Mouse (Mus musculus) forebrain, embryonic 13.5 days (tissue): ENCODE measurements at regions not wholly inside any gene's neighbourhood (a gene's known extent, or its start where the extent isn't known, plus 50 kb on each side); places are given as distances from the start of the nearest gene placed in this dataset.
"Not testable (repeated sequence)": the region's sequence is repeated elsewhere in the genome, so short reads cannot be mapped to it uniquely, and the experiment has no call there.

Experiments
- ATAC-seq: fragments of 200-750 bp; cut with Nextera tagmentation; 2 replicates; pipeline ENCODE4 v1.8.0; 2017
- H3K27ac ChIP-seq: fragments of 300-500 bp; sonication (generic); 2 replicates; pipeline ENCODE4 v1.5.1; 2015; ENCODE audit warnings: inconsistent platforms, mild to moderate bottlenecking, moderate library complexity
- H3K27me3 ChIP-seq: fragments of 300-500 bp; sonication (generic); 2 replicates; pipeline ENCODE4 v1.6.1; 2015; ENCODE audit warnings: mild to moderate bottlenecking, inconsistent platforms
- H3K36me3 ChIP-seq: fragments of 300-500 bp; sonication (generic); 2 replicates; pipeline ENCODE4 v1.6.1; 2015; ENCODE audit warnings: mild to moderate bottlenecking, inconsistent platforms; ENCODE audit not compliant: poor library complexity, severe bottlenecking
- H3K4me1 ChIP-seq: fragments of 300-500 bp; sonication (generic); 2 replicates; pipeline ENCODE4 v1.6.1; 2015; ENCODE audit warnings: inconsistent platforms
- H3K4me2 ChIP-seq: fragments of 300-500 bp; sonication (generic); 2 replicates; pipeline ENCODE4 v1.6.1; 2015; ENCODE audit warnings: inconsistent platforms, mild to moderate bottlenecking, moderate library complexity
- H3K4me3 ChIP-seq: fragments of 300-500 bp; sonication (generic); 2 replicates; pipeline ENCODE4 v1.5.1; 2015; ENCODE audit warnings: mild to moderate bottlenecking, inconsistent platforms
- H3K9ac ChIP-seq: fragments of 300-500 bp; sonication (generic); 2 replicates; pipeline ENCODE4 v1.6.1; 2015; ENCODE audit warnings: mild to moderate bottlenecking, inconsistent platforms
- H3K9me3 ChIP-seq: fragments of 300-500 bp; sonication (generic); replicated peaks from 2 replicates; pipeline ENCODE4 v1.6.1; 2016; ENCODE audit warnings: inconsistent platforms
- WGBS: fragments of 180-500 bp; shearing (Covaris S2); methylation state at CpG from one replicate; pipeline ENCODE4 v1.1.7; 2015; 5-methylcytosine and 5-hydroxymethylcytosine counted together

GRCm38 (mm10) chr3:6871752-6872151, 251.5 kb upstream of the 1700008P02Rik start:
- Histone ChIP-seq H3K4me1 (no peaks in the 10 kb centered on the region), H3K27me3 (no peaks in the 10 kb centered on the region), H3K9ac (no peak overlapping the region), H3K9me3 (no peaks in the 10 kb centered on the region), H3K36me3 (no peaks in the 10 kb centered on the region), H3K4me3 (no peak overlapping the region), H3K4me2 (no peak overlapping the region), H3K27ac (no peak overlapping the region)
- ATAC-seq = no peak
- WGBS = 80% methylated on average over 2 of the region's 2 CpGs

GRCm38 (mm10) chr3:6866148-6866483, 245.9 kb upstream of the 1700008P02Rik start:
- Histone ChIP-seq H3K27me3 (no peaks in the 10 kb centered on the region), H3K4me2 (no peak overlapping the region), H3K36me3 (no peaks in the 10 kb centered on the region), H3K4me1 (no peaks in the 10 kb centered on the region), H3K9me3 (no peaks in the 10 kb centered on the region), H3K9ac (no peak overlapping the region), H3K4me3 (no peak overlapping the region), H3K27ac (no peak overlapping the region; the same call in 1 of the 2 replicates)
- ATAC-seq = no peak

GRCm38 (mm10) chr3:6865462-6866147, 245.4 kb upstream of the 1700008P02Rik start:
- Histone ChIP-seq H3K9ac (no peak overlapping the region), H3K27ac (no peak overlapping the region), H3K9me3 (no peaks in the 10 kb centered on the region), H3K4me2 (no peak overlapping the region), H3K4me1 (no peaks in the 10 kb centered on the region), H3K36me3 (no peaks in the 10 kb centered on the region), H3K4me3 (no peak overlapping the region), H3K27me3 (no peaks in the 10 kb centered on the region)
- 63% methylated on average over 3 of the region's 3 CpGs for WGBS
- peak; percentile 96 for ATAC-seq

GRCm38 (mm10) chr3:6859866-6860180, 239.6 kb upstream of the 1700008P02Rik start:
- Histone ChIP-seq H3K27me3 (no peaks in the 10 kb centered on the region), H3K27ac (no peak overlapping the region), H3K9me3 (no peaks in the 10 kb centered on the region), H3K36me3 (no peaks in the 10 kb centered on the region), H3K4me3 (no peak overlapping the region), H3K4me1 (no peaks in the 10 kb centered on the region), H3K9ac (no peak overlapping the region), H3K4me2 (no peak overlapping the region)
- ATAC-seq = 0 out of 2 replicates have a peak, but pooled peaks have one; percentile 21
- WGBS = 88% methylated on average over 2 of the region's 2 CpGs

- no peak overlapping the region for H3K4me3 ChIP-seq
- ATAC-seq = peak; percentile 72
- H3K27ac ChIP-seq = no peak overlapping the region
- H3K9me3 ChIP-seq = no peaks in the 10 kb centered on the region
- H3K27me3 ChIP-seq = no peaks in the 10 kb centered on the region
- H3K4me1 ChIP-seq = no peaks in the 10 kb centered on the region
- H3K9ac ChIP-seq = no peak overlapping the region
- no peaks in the 10 kb centered on the region for H3K36me3 ChIP-seq
- no peak overlapping the region for H3K4me2 ChIP-seq
- WGBS = 43% methylated on average over 4 of the region's 4 CpGs
Observed at GRCm38 (mm10) chr3:6858982-6859865, 239.0 kb upstream of the 1700008P02Rik start.

- no peak for ATAC-seq
- Histone ChIP-seq H3K4me3 (no peak overlapping the region), H3K4me1 (no peaks in the 10 kb centered on the region), H3K4me2 (no peak overlapping the region), H3K27ac (no peak overlapping the region), H3K36me3 (no peaks in the 10 kb centered on the region), H3K27me3 (no peaks in the 10 kb centered on the region), H3K9me3 (no peaks in the 10 kb centered on the region), H3K9ac (no peak overlapping the region)
- WGBS = 87% methylated on average over 7 of the region's 7 CpGs
Observed at GRCm38 (mm10) chr3:6819332-6819731, 199.1 kb upstream of the 1700008P02Rik start.

- Histone ChIP-seq H3K4me2 (no peak overlapping the region), H3K36me3 (no peaks in the 10 kb centered on the region), H3K4me1 (no peaks in the 10 kb centered on the region), H3K9ac (no peak overlapping the region), H3K9me3 (no peaks in the 10 kb centered on the region), H3K27ac (no peak overlapping the region), H3K27me3 (no peaks in the 10 kb centered on the region), H3K4me3 (no peak overlapping the region)
- no peak for ATAC-seq
- 61% methylated on average over 2 of the region's 2 CpGs for WGBS
Observed at GRCm38 (mm10) chr3:6812346-6812745, 192.1 kb upstream of the 1700008P02Rik start.

- 30% methylated on average over 2 of the region's 2 CpGs for WGBS
- no peak overlapping the region for H3K9ac ChIP-seq
- no peak overlapping the region for H3K27ac ChIP-seq
- no peaks in the 10 kb centered on the region for H3K27me3 ChIP-seq
- ATAC-seq = 0 out of 2 replicates have a peak, but pooled peaks have one; percentile 59
- no peak overlapping the region for H3K4me2 ChIP-seq
- no peak overlapping the region for H3K4me3 ChIP-seq
- H3K4me1 ChIP-seq = no peaks in the 10 kb centered on the region
- no peaks in the 10 kb centered on the region for H3K36me3 ChIP-seq
- no peaks in the 10 kb centered on the region for H3K9me3 ChIP-seq
Observed at GRCm38 (mm10) chr3:6809381-6809950, 189.2 kb upstream of the 1700008P02Rik start.

GRCm38 (mm10) chr3:6800092-6800716, 180.0 kb upstream of the 1700008P02Rik start:
- H3K4me3 ChIP-seq, H3K36me3 ChIP-seq, ATAC-seq, H3K4me2 ChIP-seq, H3K4me1 ChIP-seq, H3K9ac ChIP-seq, H3K27ac ChIP-seq, H3K27me3 ChIP-seq, H3K9me3 ChIP-seq: not testable (repeated sequence)
- WGBS = 94% methylated on average over 33 of the region's 37 CpGs

GRCm38 (mm10) chr3:6768506-6768905, 148.3 kb upstream of the 1700008P02Rik start:
- no peaks in the 10 kb centered on the region for H3K4me1 ChIP-seq
- no peaks in the 10 kb centered on the region for H3K36me3 ChIP-seq
- no peaks in the 10 kb centered on the region for H3K27me3 ChIP-seq
- no peak overlapping the region for H3K27ac ChIP-seq
- ATAC-seq = no peak
- H3K9ac ChIP-seq = no peak overlapping the region
- H3K9me3 ChIP-seq = no peaks in the 10 kb centered on the region
- no peak overlapping the region for H3K4me3 ChIP-seq
- no peak overlapping the region for H3K4me2 ChIP-seq
- WGBS = 47% methylated on average over 2 of the region's 2 CpGs

- H3K4me3 ChIP-seq, H3K36me3 ChIP-seq, H3K27ac ChIP-seq, H3K4me1 ChIP-seq, H3K9me3 ChIP-seq, H3K9ac ChIP-seq, H3K4me2 ChIP-seq, ATAC-seq, H3K27me3 ChIP-seq: not testable (repeated sequence)
Observed at GRCm38 (mm10) chr3:6768085-6768484, 147.8 kb upstream of the 1700008P02Rik start.

GRCm38 (mm10) chr3:6759172-6759571, 138.9 kb upstream of the 1700008P02Rik start:
- no peak for ATAC-seq
- 59% methylated on average over 1 of the region's 1 CpGs for WGBS
- H3K9me3 ChIP-seq = no peaks in the 10 kb centered on the region
- H3K27me3 ChIP-seq = no peaks in the 10 kb centered on the region
- no peak overlapping the region for H3K4me3 ChIP-seq
- H3K4me1 ChIP-seq = no peaks in the 10 kb centered on the region
- no peak overlapping the region for H3K9ac ChIP-seq
- H3K36me3 ChIP-seq = no peaks in the 10 kb centered on the region
- H3K27ac ChIP-seq = no peak overlapping the region
- no peak overlapping the region for H3K4me2 ChIP-seq
